Mouse (Mus musculus): ENCODE measurements at regions not wholly inside any gene's neighbourhood (a gene's known extent, or its start where the extent isn't known, plus 50 kb on each side); places are given as distances from the start of the nearest gene placed in this dataset.

GRCm38 (mm10) chr15:5310035-5310434, 66.0 kb upstream of the Ptger4 start:
- Histone ChIP-seq H3K4me1 (ENCODE audit: control insufficient read depth, insufficient read depth, low read length) (peaks cover under 1% of the 10 kb centered on the region; the same call in 1 of the 2 replicates), H3K4me3 (ENCODE audit: insufficient read depth, low read length) (no peak overlapping the region), H3K27ac (ENCODE audit: insufficient read depth, low read length) (no peak overlapping the region)
- TF ChIP-seq POLR2A (IDR thresholded peaks at IDR 0.05; ENCODE audit: low read depth, low read length) (no peak), CTCF (IDR thresholded peaks at IDR 0.05; ENCODE audit: borderline replicate concordance, insufficient read depth, low read length) (no peak)

- Histone ChIP-seq H3K4me1 (ENCODE audit: control insufficient read depth, insufficient read depth, low read length) (no peaks in the 10 kb centered on the region), H3K27ac (ENCODE audit: insufficient read depth, low read length) (no peak overlapping the region), H3K4me3 (ENCODE audit: insufficient read depth, low read length) (no peak overlapping the region)
- TF ChIP-seq CTCF (IDR thresholded peaks at IDR 0.05; ENCODE audit: borderline replicate concordance, insufficient read depth, low read length) (no peak), POLR2A (IDR thresholded peaks at IDR 0.05; ENCODE audit: low read depth, low read length) (no peak)
Measured at GRCm38 (mm10) chr15:5302403-5302802, 58.4 kb upstream of the Ptger4 start.

- H3K4me3 ChIP-seq (ENCODE audit: insufficient read depth, low read length) = no peak overlapping the region
- no peak for TF ChIP-seq POLR2A (IDR thresholded peaks at IDR 0.05; ENCODE audit: low read depth, low read length)
- TF ChIP-seq CTCF (IDR thresholded peaks at IDR 0.05; ENCODE audit: borderline replicate concordance, insufficient read depth, low read length) = no peak
- H3K4me1 ChIP-seq (ENCODE audit: control insufficient read depth, insufficient read depth, low read length) = no peaks in the 10 kb centered on the region
- H3K27ac ChIP-seq (ENCODE audit: insufficient read depth, low read length) = no peak overlapping the region
Measured at GRCm38 (mm10) chr15:5299807-5300206, 55.8 kb upstream of the Ptger4 start.

GRCm38 (mm10) chr15:5296949-5297348, 53.0 kb upstream of the Ptger4 start:
- no peak for TF ChIP-seq POLR2A (IDR thresholded peaks at IDR 0.05; ENCODE audit: low read depth, low read length)
- no peak for TF ChIP-seq CTCF (IDR thresholded peaks at IDR 0.05; ENCODE audit: borderline replicate concordance, insufficient read depth, low read length)
- Histone ChIP-seq H3K27ac (ENCODE audit: insufficient read depth, low read length) (no peak overlapping the region), H3K4me1 (ENCODE audit: control insufficient read depth, insufficient read depth, low read length) (no peaks in the 10 kb centered on the region), H3K4me3 (ENCODE audit: insufficient read depth, low read length) (no peak overlapping the region)
